Mouse (Mus musculus): ENCODE measurements around the gene Kif4. TPM values are rescaled to one million over a fixed set of nuclear protein-coding genes. Genes with fewer than 3 reads are reported as not detected.

Gene Kif4
- polyA plus RNA-seq, 1 experiment from 2014 or later = 21.8 TPM

GRCm38 (mm10) chrX:100638477-100638876 is 12.9 kb downstream of the Kif4 start:
- POLR2A ChIA-PET = no interaction called here
- ATAC-seq (no peak), DNase-seq (ENCODE audit: low read depth, low spot score) (no peak)
- in situ Hi-C loops (cut with MboI; ENCODE audit: low pct_unique_long_range_greater_than_20kb) = no loop called here
- peaks cover 10% of the 10 kb centered on the region for H3K27me3 ChIP-seq
- CTCF ChIA-PET = no interaction called here
- no peak for TF ChIP-seq CTCF (IDR thresholded peaks at IDR 0.05)

DNA sequence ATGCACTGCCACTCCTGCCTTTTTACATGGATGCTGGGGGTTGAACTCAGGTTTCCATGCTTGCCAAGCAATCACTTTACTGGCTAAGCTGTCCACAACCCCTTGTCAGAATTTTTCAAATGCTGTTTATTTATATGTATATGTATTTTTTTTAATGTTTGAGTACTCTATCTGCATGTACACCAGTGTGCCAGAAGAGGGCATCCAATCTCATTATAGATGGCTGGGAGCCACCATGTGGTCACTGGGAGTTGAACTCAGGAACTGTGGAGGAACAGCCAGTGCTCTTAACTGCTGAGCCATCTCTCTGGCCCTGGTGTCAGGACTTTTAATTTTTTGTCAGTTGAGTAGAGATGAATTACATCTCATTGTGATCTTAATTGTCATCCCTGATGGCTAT is 27.3 kb downstream of the Kif4 start:
- CTCF ChIA-PET = interaction anchor here (0.9 to 1.4 kb wide), 3 partner anchors 16 to 86 kb away, joined by 3 to 4 read pairs (median 3); no protein-coding TSS in a partner anchor
- in situ Hi-C loops (cut with MboI; ENCODE audit: low pct_unique_long_range_greater_than_20kb) = no loop called here
- ATAC-seq (no peak), DNase-seq (ENCODE audit: low read depth, low spot score) (no peak)
- peak; percentile 42 for TF ChIP-seq CTCF (IDR thresholded peaks at IDR 0.05)
- POLR2A ChIA-PET = interaction anchor here (0.6 kb wide), 1 partner anchor 70 kb away, joined by 3 read pairs; no protein-coding TSS in a partner anchor
- peaks cover 22% of the 10 kb centered on the region for H3K27me3 ChIP-seq

DNA sequence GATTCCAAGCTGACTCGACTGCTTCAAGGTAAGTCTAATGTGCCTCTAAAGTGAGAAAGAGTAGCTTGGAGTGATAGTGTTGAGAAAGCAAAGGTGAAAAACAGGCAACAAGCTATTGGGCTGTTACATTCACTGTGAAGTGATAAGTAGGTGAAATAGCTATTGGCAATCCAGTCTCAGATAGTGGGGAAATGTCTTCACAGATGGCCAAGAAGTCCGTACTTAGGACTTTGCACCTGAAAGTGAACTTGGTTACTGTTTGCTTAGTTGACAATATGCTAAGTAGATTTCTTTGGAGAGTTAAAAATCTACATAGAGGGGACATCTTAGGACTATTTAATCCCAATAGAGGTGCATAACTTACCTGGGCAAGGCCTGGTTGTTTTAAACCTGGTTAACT is 39.3 kb downstream of the Kif4 start:
- POLR2A ChIA-PET = no interaction called here
- in situ Hi-C loops (cut with MboI; ENCODE audit: low pct_unique_long_range_greater_than_20kb) = no loop called here
- TF ChIP-seq CTCF (IDR thresholded peaks at IDR 0.05) = no peak
- no peak for ATAC-seq
- peaks cover 27% of the 10 kb centered on the region for H3K27me3 ChIP-seq
- DNase-seq (ENCODE audit: low read depth, low spot score) = no peak
- CTCF ChIA-PET = no interaction called here

DNA sequence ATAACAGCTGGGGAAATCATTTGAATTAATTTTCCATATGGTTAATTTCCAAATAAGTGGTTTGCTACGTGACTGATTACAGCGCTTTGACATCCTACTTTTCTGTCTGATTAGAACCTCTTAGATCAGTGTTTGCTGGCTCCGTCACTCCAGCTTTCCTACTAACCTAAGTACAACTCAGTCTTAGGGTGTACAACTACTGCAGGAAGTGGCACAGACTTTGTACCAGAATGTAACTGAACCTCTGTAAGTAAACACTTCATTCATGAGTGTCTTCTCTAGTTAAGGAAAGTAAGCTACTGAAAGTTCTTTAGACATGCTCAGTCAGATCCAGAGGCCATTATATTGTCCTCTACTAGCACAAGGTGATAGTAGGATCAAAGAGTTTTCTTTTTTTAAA is 52.7 kb downstream of the Kif4 start:
- ChIA-PET CTCF (interaction anchor here (0.8 to 1.3 kb wide), 2 partner anchors 15 to 20 kb away, joined by 3 to 4 read pairs; no protein-coding TSS in a partner anchor), POLR2A (no interaction called here)
- ATAC-seq (no peak), DNase-seq (ENCODE audit: low read depth, low spot score) (no peak)
- no peak for TF ChIP-seq CTCF (IDR thresholded peaks at IDR 0.05)
- in situ Hi-C loops (cut with MboI; ENCODE audit: low pct_unique_long_range_greater_than_20kb) = no loop called here
- H3K27me3 ChIP-seq = no peaks in the 10 kb centered on the region

DNA sequence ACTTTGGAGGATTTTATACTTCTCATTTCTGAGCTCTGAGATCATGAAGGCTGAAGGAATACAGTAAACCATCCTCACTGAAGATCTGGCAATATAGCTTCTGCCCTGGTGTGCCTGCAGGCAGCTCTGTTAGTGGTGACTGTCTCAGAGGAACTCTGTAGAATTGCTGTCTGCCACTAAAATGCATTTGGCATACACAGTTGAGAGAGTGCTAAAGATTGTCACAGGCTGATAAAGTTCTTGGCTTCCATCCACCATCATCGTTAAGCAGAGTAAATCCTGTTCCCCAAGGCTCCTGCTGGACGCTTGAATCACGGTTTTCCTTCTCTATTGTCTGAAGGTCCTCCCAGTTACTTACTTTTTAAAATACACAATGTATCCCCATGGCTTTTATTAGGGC is 61.0 kb downstream of the Kif4 start:
- peaks cover 3% of the 10 kb centered on the region for H3K27me3 ChIP-seq
- ATAC-seq = no peak
- in situ Hi-C loops (cut with MboI; ENCODE audit: low pct_unique_long_range_greater_than_20kb) = no loop called here
- ChIA-PET POLR2A (no interaction called here), CTCF (no interaction called here)
- no peak for TF ChIP-seq CTCF (IDR thresholded peaks at IDR 0.05)
- peak; percentile 19 for DNase-seq (ENCODE audit: low read depth, low spot score)

- ATAC-seq (no peak), DNase-seq (ENCODE audit: low read depth, low spot score) (no peak)
- H3K27me3 ChIP-seq = peaks cover 3% of the 10 kb centered on the region
- TF ChIP-seq CTCF (IDR thresholded peaks at IDR 0.05) = no peak
- POLR2A ChIA-PET = interaction anchor here (0.6 kb wide), 1 partner anchor 68 kb away, joined by 5 read pairs; no protein-coding TSS in a partner anchor
- in situ Hi-C loops (cut with MboI; ENCODE audit: low pct_unique_long_range_greater_than_20kb) = no loop called here
- CTCF ChIA-PET = no interaction called here
Observed at GRCm38 (mm10) chrX:100687360-100688032, 62.0 kb downstream of the Kif4 start.

DNA sequence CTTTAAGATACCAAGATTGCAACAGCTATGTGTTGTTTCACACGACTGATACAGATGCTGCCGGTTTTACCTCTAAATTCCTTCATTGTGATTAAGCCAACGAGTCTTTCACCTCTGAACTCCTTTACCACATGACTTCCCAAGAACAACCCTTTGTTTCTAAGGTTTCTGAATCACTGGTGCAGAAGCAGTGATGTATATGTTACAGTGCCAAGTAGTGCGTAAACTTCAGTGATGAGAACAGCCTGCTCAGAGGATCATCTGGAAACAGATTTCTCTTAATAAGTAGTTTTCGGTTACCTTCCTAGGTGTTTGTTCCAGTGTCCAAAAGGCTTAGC is 62.5 kb downstream of the Kif4 start:
- no peak for DNase-seq (ENCODE audit: low read depth, low spot score)
- no peak for TF ChIP-seq CTCF (IDR thresholded peaks at IDR 0.05)
- ATAC-seq = no peak
- in situ Hi-C loops (cut with MboI; ENCODE audit: low pct_unique_long_range_greater_than_20kb) = no loop called here
- CTCF ChIA-PET = no interaction called here
- H3K27me3 ChIP-seq = peaks cover 3% of the 10 kb centered on the region
- POLR2A ChIA-PET = interaction anchor here (0.6 kb wide), 1 partner anchor 69 kb away, joined by 5 read pairs; no protein-coding TSS in a partner anchor

- ATAC-seq (no peak), DNase-seq (ENCODE audit: low read depth, low spot score) (no peak)
- no peak for TF ChIP-seq CTCF (IDR thresholded peaks at IDR 0.05)
- ChIA-PET POLR2A (interaction anchor here (0.8 kb wide), 1 partner anchor 19 kb away, joined by 3 read pairs; no protein-coding TSS in a partner anchor), CTCF (interaction anchor here (1.0 kb wide), 1 partner anchor 40 kb away, joined by 3 read pairs; no protein-coding TSS in a partner anchor)
- H3K27me3 ChIP-seq = peaks cover 25% of the 10 kb centered on the region
- in situ Hi-C loops (cut with MboI; ENCODE audit: low pct_unique_long_range_greater_than_20kb) = no loop called here
Observed at GRCm38 (mm10) chrX:100696776-100697175, 71.2 kb downstream of the Kif4 start.

DNA sequence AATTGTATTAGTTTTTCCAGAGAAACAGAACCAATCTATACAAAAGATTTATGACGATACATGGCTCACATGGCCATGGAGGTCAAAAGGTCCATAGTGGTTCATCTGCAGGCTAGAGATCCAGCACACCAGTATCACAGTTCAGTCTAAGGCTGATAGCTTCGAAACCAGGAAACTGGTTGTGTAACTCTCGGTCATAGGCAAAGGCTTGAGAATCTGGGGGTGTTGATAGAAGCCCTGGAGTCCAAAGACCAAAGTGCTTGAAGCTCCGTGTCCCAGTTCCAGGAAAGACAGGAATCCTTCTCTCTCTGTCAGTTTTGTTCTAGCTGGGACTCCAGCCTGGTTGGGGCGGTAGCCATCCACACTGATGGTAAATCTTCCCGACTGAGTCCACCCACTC is 82.5 kb downstream of the Kif4 start:
- POLR2A ChIA-PET = no interaction called here
- in situ Hi-C loops (cut with MboI; ENCODE audit: low pct_unique_long_range_greater_than_20kb) = no loop called here
- DNase-seq (ENCODE audit: low read depth, low spot score) (no peak), ATAC-seq (no peak)
- CTCF ChIA-PET = no interaction called here
- no peak for TF ChIP-seq CTCF (IDR thresholded peaks at IDR 0.05)
- H3K27me3 ChIP-seq = peaks cover 30% of the 10 kb centered on the region

DNA sequence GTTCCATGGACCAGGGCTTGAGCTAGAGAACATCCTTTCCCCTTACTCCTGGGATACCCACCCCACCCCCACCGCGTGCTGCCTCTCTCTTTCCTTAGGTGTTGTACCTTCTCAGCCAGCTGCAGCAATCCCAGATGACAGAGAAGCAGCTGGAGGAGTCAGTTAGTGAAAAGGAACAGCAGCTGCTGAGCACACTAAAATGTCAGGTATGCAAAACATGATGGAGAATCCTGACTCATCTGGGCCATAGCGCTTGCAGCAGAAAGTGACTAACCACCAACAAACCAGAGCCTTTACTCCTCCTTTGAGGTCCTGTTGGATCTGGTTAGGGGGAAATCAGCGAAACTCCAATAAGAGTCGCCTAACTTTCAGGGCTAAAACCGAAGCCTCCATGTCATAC is 90.6 kb downstream of the Kif4 start:
- ChIA-PET POLR2A (interaction anchor here (0.6 to 1.1 kb wide), 2 partner anchors 19 to 74 kb away, joined by 3 read pairs; no protein-coding TSS in a partner anchor), CTCF (interaction anchor here (1.1 to 1.5 kb wide), 5 partner anchors 11 to 20 kb away, joined by 3 to 4 read pairs (median 3); no protein-coding TSS in a partner anchor)
- TF ChIP-seq CTCF (IDR thresholded peaks at IDR 0.05) = no peak
- in situ Hi-C loops (cut with MboI; ENCODE audit: low pct_unique_long_range_greater_than_20kb) = no loop called here
- DNase-seq (ENCODE audit: low read depth, low spot score) = no peak
- peak; percentile 73 for ATAC-seq
- H3K27me3 ChIP-seq = peaks cover 35% of the 10 kb centered on the region

- no peak for DNase-seq (ENCODE audit: low read depth, low spot score)
- in situ Hi-C loops (cut with MboI; ENCODE audit: low pct_unique_long_range_greater_than_20kb) = no loop called here
- H3K27me3 ChIP-seq = peaks cover 6% of the 10 kb centered on the region
- ATAC-seq = no peak
- no peak for TF ChIP-seq CTCF (IDR thresholded peaks at IDR 0.05)
- ChIA-PET CTCF (interaction anchor here (1.1 to 1.4 kb wide), 4 partner anchors 8 to 75 kb away, joined by 3 read pairs; no protein-coding TSS in a partner anchor), POLR2A (no interaction called here)
Observed at GRCm38 (mm10) chrX:100728947-100729346, 103.4 kb downstream of the Kif4 start.

Measured in Patski (cell line).